Mouse (Mus musculus) stomach, embryonic 16.5 days (tissue): ENCODE measurements around the gene Glrp1. TPM values are rescaled to one million over a fixed set of nuclear protein-coding genes. Genes with fewer than 3 reads are reported as not detected.
A peak's percentile ranks its signal among the peaks of the same experiment; 100 is the strongest.

Source experiments
- ATAC-seq: fragments of 200-750 bp; cut with Nextera tagmentation; 2 replicates; pipeline ENCODE4 v1.8.0; 2017; ENCODE audit warnings: moderate number of reproducible peaks, moderate TSS enrichment; ENCODE audit not compliant: insufficient read depth, low FRiP score
- H3K27ac ChIP-seq: fragments of 300-500 bp; sonication (generic); 2 replicates; pipeline ENCODE4 v1.5.1; 2014; ENCODE audit warnings: low read length
- H3K27me3 ChIP-seq: fragments of 300-500 bp; sonication (generic); 2 replicates; pipeline ENCODE4 v1.6.1; 2014; ENCODE audit warnings: low read length, control low read depth, mixed read lengths; ENCODE audit not compliant: control insufficient read depth, insufficient read depth
- H3K36me3 ChIP-seq: fragments of 300-500 bp; sonication (generic); 2 replicates; pipeline ENCODE4 v1.6.1; 2014; ENCODE audit warnings: low read length; ENCODE audit not compliant: control insufficient read depth, insufficient read depth
- H3K4me1 ChIP-seq: fragments of 300-500 bp; sonication (generic); 2 replicates; pipeline ENCODE4 v1.6.1; 2014; ENCODE audit warnings: low read length, control low read depth, mixed read lengths; ENCODE audit not compliant: control insufficient read depth, insufficient read depth
- H3K4me2 ChIP-seq: fragments of 300-500 bp; sonication (generic); 2 replicates; pipeline ENCODE4 v1.6.1; 2014; ENCODE audit warnings: low read depth, low read length, mixed read lengths
- H3K4me3 ChIP-seq: fragments of 300-500 bp; sonication (generic); replicated peaks from 2 replicates; pipeline ENCODE4 v1.5.1; 2014; ENCODE audit warnings: mild to moderate bottlenecking, low read length
- H3K9ac ChIP-seq: fragments of 300-500 bp; sonication (generic); 2 replicates; pipeline ENCODE4 v1.6.1; 2014; ENCODE audit warnings: low read length
- H3K9me3 ChIP-seq: fragments of 300-500 bp; sonication (generic); replicated peaks from 2 replicates; pipeline ENCODE4 v1.6.1; 2016; ENCODE audit warnings: low read length, control low read depth; ENCODE audit not compliant: control insufficient read depth
- WGBS: fragments of 180-500 bp; shearing (Covaris S2); extraction: QIAGEN DNeasy Blood & Tissue Kit; methylation state at CpG from one replicate; pipeline ENCODE4 v1.1.7; 2014; 5-methylcytosine and 5-hydroxymethylcytosine counted together
- polyA plus RNA-seq: library from polyadenylated mRNA; unstranded; fragments of >200 nt; fragmentation: Nextera tagmentation; extraction: Ambion mirVana; gene quantifications from 2 replicates; pipeline ENCODE4 v1.2.1, GENCODE M21; 2015

Gene Glrp1
- polyA plus RNA-seq, 1 experiment from 2014 or later: 0.09 TPM

- no peak for ATAC-seq
- Histone ChIP-seq H3K27me3 (no peaks in the 10 kb centered on the region), H3K36me3 (no peaks in the 10 kb centered on the region), H3K4me3 (no peak overlapping the region), H3K4me2 (no peak overlapping the region), H3K9me3 (no peaks in the 10 kb centered on the region), H3K27ac (no peak overlapping the region), H3K4me1 (no peaks in the 10 kb centered on the region), H3K9ac (no peak overlapping the region)
- 69% methylated on average over 7 of the region's 7 CpGs for WGBS
Observed at GRCm38 (mm10) chr1:88539256-88539655, 29.4 kb upstream of the Glrp1 start.

- H3K36me3 ChIP-seq: no peaks in the 10 kb centered on the region
- no peak overlapping the region for H3K4me3 ChIP-seq
- H3K9me3 ChIP-seq: no peaks in the 10 kb centered on the region
- H3K4me1 ChIP-seq: no peaks in the 10 kb centered on the region
- ATAC-seq: no peak
- H3K4me2 ChIP-seq: no peak overlapping the region
- H3K27me3 ChIP-seq: no peaks in the 10 kb centered on the region
- 80% methylated on average over 1 of the region's 1 CpGs for WGBS
- no peak overlapping the region for H3K9ac ChIP-seq
- no peak overlapping the region for H3K27ac ChIP-seq
Observed at GRCm38 (mm10) chr1:88536308-88536707, 26.4 kb upstream of the Glrp1 start.

- peak overlapping the region; percentile 70; the same call in 1 of the 2 replicates for H3K27ac ChIP-seq
- H3K36me3 ChIP-seq: no peaks in the 10 kb centered on the region
- no peak for ATAC-seq
- H3K9me3 ChIP-seq: no peaks in the 10 kb centered on the region
- no peaks in the 10 kb centered on the region for H3K4me1 ChIP-seq
- H3K4me3 ChIP-seq: no peak overlapping the region
- 47% methylated on average over 5 of the region's 5 CpGs for WGBS
- no peak overlapping the region for H3K9ac ChIP-seq
- no peaks in the 10 kb centered on the region for H3K27me3 ChIP-seq
- H3K4me2 ChIP-seq: no peak overlapping the region
Observed at GRCm38 (mm10) chr1:88534091-88534490, 24.2 kb upstream of the Glrp1 start.

- Histone ChIP-seq H3K27me3 (no peaks in the 10 kb centered on the region), H3K36me3 (no peaks in the 10 kb centered on the region), H3K4me3 (no peak overlapping the region), H3K9ac (no peak overlapping the region), H3K4me1 (peaks cover 4% of the 10 kb centered on the region; the same call in 1 of the 2 replicates), H3K9me3 (no peaks in the 10 kb centered on the region), H3K4me2 (no peak overlapping the region), H3K27ac (peak overlapping the region; percentile 68; the same call in 1 of the 2 replicates)
- WGBS: 36% methylated on average over 6 of the region's 6 CpGs
- ATAC-seq: peak; percentile 90
Observed at GRCm38 (mm10) chr1:88526161-88526560, 16.3 kb upstream of the Glrp1 start.

GRCm38 (mm10) chr1:88525622-88526021 lies 15.8 kb upstream of the Glrp1 start:
- Histone ChIP-seq H3K4me3 (no peak overlapping the region), H3K9me3 (no peaks in the 10 kb centered on the region), H3K27me3 (no peaks in the 10 kb centered on the region), H3K4me2 (no peak overlapping the region), H3K4me1 (peaks cover 4% of the 10 kb centered on the region; the same call in 1 of the 2 replicates), H3K36me3 (no peaks in the 10 kb centered on the region), H3K27ac (peak overlapping the region; percentile 68), H3K9ac (no peak overlapping the region)
- 45% methylated on average over 3 of the region's 3 CpGs for whole genome bisulfite sequencing
- ATAC-seq: no peak; the same call in 1 of the 2 replicates

GRCm38 (mm10) chr1:88521170-88521747 lies 11.4 kb upstream of the Glrp1 start:
- H3K27ac ChIP-seq: no peak overlapping the region
- ATAC-seq: no peak
- 70% methylated on average over 11 of the region's 11 CpGs for WGBS

GRCm38 (mm10) chr1:88513613-88514012 lies 3.7 kb upstream of the Glrp1 start:
- no peaks in the 10 kb centered on the region for H3K27me3 ChIP-seq
- H3K9ac ChIP-seq: no peak overlapping the region
- H3K36me3 ChIP-seq: no peaks in the 10 kb centered on the region
- no peak overlapping the region for H3K4me2 ChIP-seq
- H3K9me3 ChIP-seq: no peaks in the 10 kb centered on the region
- no peak overlapping the region for H3K27ac ChIP-seq
- H3K4me1 ChIP-seq: 0 out of 2 replicates have a peak, but pooled peaks cover 2% of the 10 kb centered on the region
- no peak for ATAC-seq
- 48% methylated on average over 5 of the region's 5 CpGs for WGBS
- no peak overlapping the region for H3K4me3 ChIP-seq

More at GRCm38 (mm10) chr1:88521170-88521747, 11.4 kb upstream of the Glrp1 start:
- peaks cover 4% of the 10 kb centered on the region; the same call in 1 of the 2 replicates for H3K4me1 ChIP-seq
- H3K27me3 ChIP-seq: no peaks in the 10 kb centered on the region
- H3K4me2 ChIP-seq: no peak overlapping the region
- H3K9me3 ChIP-seq: no peaks in the 10 kb centered on the region
- H3K4me3 ChIP-seq: no peak overlapping the region
- H3K36me3 ChIP-seq: no peaks in the 10 kb centered on the region
- H3K9ac ChIP-seq: no peak overlapping the region

- ATAC-seq: peak; percentile 71
- no peak overlapping the region for H3K4me2 ChIP-seq
- no peak overlapping the region for H3K9ac ChIP-seq
- 31% methylated on average over 8 of the region's 8 CpGs for WGBS
- H3K36me3 ChIP-seq: no peaks in the 10 kb centered on the region
- no peaks in the 10 kb centered on the region for H3K27me3 ChIP-seq
- H3K27ac ChIP-seq: no peak overlapping the region; the same call in 1 of the 2 replicates
- peaks cover 30% of the 10 kb centered on the region for H3K4me1 ChIP-seq
- H3K9me3 ChIP-seq: no peaks in the 10 kb centered on the region
- no peak overlapping the region for H3K4me3 ChIP-seq
Observed at GRCm38 (mm10) chr1:88507886-88508285, 2.0 kb downstream of the Glrp1 start.

GRCm38 (mm10) chr1:88507214-88507613 lies 2.7 kb downstream of the Glrp1 start:
- H3K27ac ChIP-seq: peak overlapping the region; percentile 50
- no peaks in the 10 kb centered on the region for H3K9me3 ChIP-seq
- WGBS: 63% methylated on average over 5 of the region's 5 CpGs

More at GRCm38 (mm10) chr1:88507214-88507613, 2.7 kb downstream of the Glrp1 start:
- Histone ChIP-seq H3K9ac (no peak overlapping the region), H3K4me3 (no peak overlapping the region), H3K4me2 (no peak overlapping the region), H3K36me3 (no peaks in the 10 kb centered on the region), H3K4me1 (peaks cover 30% of the 10 kb centered on the region), H3K27me3 (no peaks in the 10 kb centered on the region)
- 0 out of 2 replicates have a peak, but pooled peaks have one; percentile 56 for ATAC-seq
